Mouse (Mus musculus) CH12.LX (cell line): ENCODE measurements at regions not wholly inside any gene's neighbourhood (a gene's known extent, or its start where the extent isn't known, plus 50 kb on each side); places are given as distances from the start of the nearest gene placed in this dataset.

Experiments used
- CTCF ChIP-seq, 2 experiments: IDR thresholded peaks in 1 of 2; conservative IDR thresholded peaks in 1 of 2; 2 replicates each; pipeline ENCODE4 v1.5.1; 2011 to 2012; ENCODE audit warnings: low read depth in 2 of 2, low read length in 2 of 2, improper control_type of control experiment in 1 of 2, inconsistent platforms in 1 of 2, mild to moderate bottlenecking in 1 of 2, moderate library complexity in 1 of 2
- MAZ ChIP-seq: IDR thresholded peaks from 2 replicates; pipeline ENCODE4 v1.6.1; 2012; ENCODE audit warnings: low read depth, mild to moderate bottlenecking, inconsistent platforms, low read length, improper control_type of control experiment, moderate library complexity
- PAX5 ChIP-seq: IDR thresholded peaks from 2 replicates; pipeline ENCODE4 v1.6.1; 2012; ENCODE audit warnings: low read length, inconsistent platforms, mixed read lengths
- POLR2A ChIP-seq: IDR thresholded peaks from 2 replicates; pipeline ENCODE4 v1.6.1; 2011; ENCODE audit warnings: low read depth, mild to moderate bottlenecking, improper control_type of control experiment, low read length
- SIN3A ChIP-seq: IDR thresholded peaks from 2 replicates; pipeline ENCODE4 v1.6.1; 2012; ENCODE audit warnings: low read length, improper control_type of control experiment, inconsistent platforms
- ZC3H11A ChIP-seq: IDR thresholded peaks from 2 replicates; pipeline ENCODE4 v1.6.1; 2012; ENCODE audit warnings: low read depth, mild to moderate bottlenecking, inconsistent platforms, low read length, improper control_type of control experiment
- ZNF384 ChIP-seq: IDR thresholded peaks from 2 replicates; pipeline ENCODE4 v1.6.1; 2012; ENCODE audit warnings: low read depth, low read length, improper control_type of control experiment, inconsistent platforms

- no peak for TF ChIP-seq POLR2A
- no peak for TF ChIP-seq CTCF (conservative IDR thresholded peaks at IDR 0.05 in 1 of 2, IDR thresholded peaks at IDR 0.05 in 1 of 2; ENCODE audit: low read depth in 2 of 2, low read length in 2 of 2)
- no peak for TF ChIP-seq ZC3H11A
- TF ChIP-seq ZNF384: no peak
- TF ChIP-seq SIN3A: no peak
- TF ChIP-seq MAZ: no peak
- no peak for TF ChIP-seq PAX5
Measured at GRCm38 (mm10) chr1:194482001-194482716, 135.9 kb upstream of the Plxna2 start.
